Mouse (Mus musculus) T-helper 1 cell (primary cell): Measurements from ENCODE around the gene Gm4756.
"Not testable (repeated sequence)": the region's sequence is repeated elsewhere in the genome, so short reads cannot be mapped to it uniquely, and the experiment has no call there.

ENCODE experiments used
- in situ Hi-C: fragments of 300-600 bp; cut with MboI, MseI; formaldehyde crosslinking; loops from one replicate; pipeline ENCODE4 v1.15.1; 2025; ENCODE audit warnings: high pct_unique_total_duplicates

Gene Gm4756

GRCm38 (mm10) chr12:72655775-72656174 is 6.3 kb upstream of the Gm4756 start:
- in situ Hi-C loops, result no loop called here

DNA sequence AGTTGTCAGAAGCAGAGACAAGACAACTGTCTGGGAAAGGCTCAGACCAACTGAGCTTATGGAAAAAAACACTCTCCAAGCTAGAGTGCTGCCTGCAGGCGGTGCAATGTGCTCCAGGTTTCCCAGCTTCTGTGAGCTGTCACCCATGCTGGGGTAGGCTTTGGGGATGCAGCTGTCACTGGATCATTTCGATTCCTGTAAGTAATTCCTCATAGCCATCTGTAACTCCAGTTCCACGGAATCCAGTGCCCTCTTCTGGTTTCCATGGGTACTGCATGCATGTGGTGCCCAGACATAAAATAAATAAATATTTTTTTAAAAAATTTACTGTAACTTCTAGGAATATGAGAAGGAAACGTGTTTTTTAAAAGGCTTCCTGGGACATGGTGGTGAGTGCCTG is 5.2 kb upstream of the Gm4756 start:
- in situ Hi-C loops, result loop anchor here (5.0 kb wide), 1 partner anchor 192 kb away; no protein-coding TSS in a partner anchor

DNA sequence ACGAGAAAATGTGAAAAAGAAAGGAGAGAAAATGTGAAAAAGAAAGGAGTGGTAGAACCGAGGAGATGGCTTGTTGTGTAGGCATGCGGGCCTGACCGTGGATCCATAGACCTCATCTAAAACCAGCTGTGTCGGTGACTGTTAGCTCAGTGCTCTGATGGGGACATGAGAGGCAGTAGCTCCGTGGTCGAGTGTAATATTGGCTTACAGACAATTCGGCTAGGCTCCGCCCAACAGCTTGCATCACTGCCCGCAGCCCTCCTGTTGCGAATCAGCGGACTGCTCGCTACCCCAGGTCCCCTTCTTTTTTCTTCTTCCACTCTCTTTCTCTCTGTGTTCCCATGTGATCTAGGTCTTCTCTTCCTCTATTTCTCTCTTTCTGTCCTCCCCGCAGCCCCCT is 540 bp downstream of the Gm4756 start:
- in situ Hi-C loops, result no loop called here

DNA sequence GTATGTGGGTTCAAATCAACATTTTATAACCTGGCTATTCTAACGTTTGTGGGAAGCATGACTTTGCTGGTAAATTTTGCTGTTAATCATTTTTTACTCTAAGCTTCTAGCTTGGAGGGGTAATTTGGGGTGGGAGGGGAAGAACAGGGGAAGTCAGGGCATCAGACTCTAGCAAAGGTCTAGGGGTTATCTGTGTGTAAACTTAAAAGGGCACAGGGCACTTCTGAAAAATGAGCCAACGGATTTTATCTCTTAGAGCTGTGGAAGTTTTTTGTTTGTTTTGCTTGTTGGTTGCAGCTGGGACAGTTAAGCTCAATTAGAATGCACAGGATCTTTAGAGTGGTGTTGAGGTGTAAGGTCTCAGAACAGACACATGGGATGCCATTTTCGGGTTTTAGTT is 11.4 kb downstream of the Gm4756 start:
- in situ Hi-C loops, result no loop called here

DNA sequence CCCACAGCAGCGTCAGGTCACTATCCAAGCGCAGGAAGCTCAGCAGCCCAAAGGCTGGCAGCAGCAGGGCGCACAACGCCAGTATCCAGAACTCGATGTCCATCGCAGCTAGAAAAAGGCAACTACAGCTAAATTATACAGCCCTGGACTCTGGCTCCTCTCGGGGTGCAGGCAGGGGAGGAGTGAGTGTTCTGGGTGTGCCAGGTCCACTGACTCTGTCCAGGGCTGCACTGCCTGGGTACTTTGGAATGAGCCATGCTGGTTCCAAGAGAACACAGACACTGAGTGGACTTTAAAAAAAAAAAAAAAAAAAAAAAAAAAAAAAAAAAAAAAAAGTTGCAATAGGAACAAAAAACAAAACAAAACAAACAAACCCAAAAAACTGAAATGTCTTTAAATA is 20.7 kb downstream of the Gm4756 start:
- in situ Hi-C loops, result no loop called here

GRCm38 (mm10) chr12:72622853-72623496 is 26.5 kb downstream of the Gm4756 start:
- in situ Hi-C loops, result no loop called here

GRCm38 (mm10) chr12:72621441-72621840 is 28.0 kb downstream of the Gm4756 start:
- in situ Hi-C loops, result no loop called here

GRCm38 (mm10) chr12:72620856-72621255 is 28.6 kb downstream of the Gm4756 start:
- in situ Hi-C loops, result no loop called here

GRCm38 (mm10) chr12:72612053-72612452 is 37.4 kb downstream of the Gm4756 start:
- in situ Hi-C loops, result no loop called here

- in situ Hi-C loops, result not testable (repeated sequence)
Observed at GRCm38 (mm10) chr12:72598731-72599130, 50.7 kb downstream of the Gm4756 start.

- in situ Hi-C loops, result no loop called here
Observed at GRCm38 (mm10) chr12:72594001-72594400, 55.5 kb downstream of the Gm4756 start.

GRCm38 (mm10) chr12:72592991-72593390 is 56.5 kb downstream of the Gm4756 start:
- in situ Hi-C loops, result no loop called here

- in situ Hi-C loops, result no loop called here
Observed at GRCm38 (mm10) chr12:72585339-72585738, 64.1 kb downstream of the Gm4756 start.

GRCm38 (mm10) chr12:72583099-72583498 is 66.4 kb downstream of the Gm4756 start:
- in situ Hi-C loops, result no loop called here

GRCm38 (mm10) chr12:72582021-72582420 is 67.4 kb downstream of the Gm4756 start:
- in situ Hi-C loops, result no loop called here

- in situ Hi-C loops, result no loop called here
Observed at GRCm38 (mm10) chr12:72564281-72564795, 85.1 kb downstream of the Gm4756 start.

DNA sequence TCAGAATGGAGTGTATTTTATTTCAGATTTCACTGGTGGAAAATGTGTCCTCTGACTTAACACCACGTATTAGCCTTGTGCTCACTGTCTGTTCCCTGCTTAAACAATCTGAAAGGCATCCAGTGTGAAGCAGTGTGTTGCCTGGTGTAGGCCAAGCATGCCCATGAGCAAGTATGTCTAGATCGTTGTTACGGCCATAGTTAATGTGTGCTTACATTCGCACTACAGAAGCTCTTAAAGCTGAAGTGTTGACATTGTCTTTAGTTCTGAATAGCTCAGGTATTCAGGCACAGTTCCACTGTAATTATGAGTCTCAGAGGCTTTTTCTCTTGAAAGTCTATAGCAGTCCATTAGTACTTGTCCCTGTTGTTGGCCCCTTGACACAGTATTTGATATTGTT is 95.1 kb downstream of the Gm4756 start:
- in situ Hi-C loops, result no loop called here

- in situ Hi-C loops, result loop anchor here (25.0 kb wide), 1 partner anchor 451 kb away; the partner anchor contains the start of genes Jkamp and L3hypdh
Observed at GRCm38 (mm10) chr12:72538571-72538970, 110.9 kb downstream of the Gm4756 start.

GRCm38 (mm10) chr12:72536021-72536597 is 113.4 kb downstream of the Gm4756 start, which contains the start of gene Pcnx4:
Pcnx4 (plus strand) TSS chr12:72536383.
- in situ Hi-C loops, result loop anchor here (25.0 kb wide), 1 partner anchor 449 kb away; the partner anchor contains the start of genes Jkamp and L3hypdh

GRCm38 (mm10) chr12:72535599-72535998 is 113.9 kb downstream of the Gm4756 start:
- in situ Hi-C loops, result loop anchor here (25.0 kb wide), 1 partner anchor 448 kb away; the partner anchor contains the start of genes Jkamp and L3hypdh

DNA sequence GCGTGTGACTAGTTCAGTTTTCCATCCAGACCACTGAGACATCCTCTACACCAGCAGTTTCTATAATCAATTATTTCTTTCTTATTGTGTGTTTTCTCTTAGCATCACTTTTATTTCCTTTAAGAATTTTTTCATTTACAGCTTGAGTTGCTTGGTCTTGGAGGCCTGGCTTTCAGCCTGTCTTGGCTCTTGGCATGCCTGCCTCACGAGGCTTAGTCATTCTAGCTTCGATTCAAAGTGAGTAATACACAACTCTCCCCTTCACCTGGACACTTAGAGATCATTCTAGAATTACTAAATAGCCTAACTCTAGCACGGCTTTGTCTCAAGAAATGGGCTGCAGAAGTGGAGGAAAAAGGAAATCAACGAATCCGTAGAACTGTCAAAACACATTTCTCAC is 115.5 kb downstream of the Gm4756 start:
- in situ Hi-C loops, result loop anchor here (25.0 kb wide), 1 partner anchor 447 kb away; the partner anchor contains the start of genes Jkamp and L3hypdh

GRCm38 (mm10) chr12:72532303-72532702 is 117.2 kb downstream of the Gm4756 start:
- in situ Hi-C loops, result loop anchor here (25.0 kb wide), 1 partner anchor 445 kb away; the partner anchor contains the start of genes Jkamp and L3hypdh
